Mouse (Mus musculus): Measurements from ENCODE around the gene Esr2. TPM values are rescaled to one million over a fixed set of nuclear protein-coding genes. Genes with fewer than 3 reads are reported as not detected.

Gene Esr2
- polyA plus RNA-seq, 1 experiment from 2014 or later: 0.27 TPM

- WGBS: 10% methylated on average over 13 of the region's 13 CpGs
- H3K9me3 ChIP-seq: no peaks in the 10 kb centered on the region
Observed at GRCm38 (mm10) chr12:76073066-76073826, 103.8 kb downstream of the Esr2 start.

GRCm38 (mm10) chr12:76071935-76072849 is 104.9 kb downstream of the Esr2 start:
- ATAC-seq (ENCODE audit: low read depth): no peak
- no peaks in the 10 kb centered on the region for H3K9me3 ChIP-seq
- 0 out of 2 replicates have a peak overlapping the region, but pooled peaks have one; percentile 42 for H3K27ac ChIP-seq (replicated peaks)
- peak overlapping the region; percentile 33 for H3K4me2 ChIP-seq
- no peaks in the 10 kb centered on the region for H3K27me3 ChIP-seq
- 10% methylated on average over 19 of the region's 19 CpGs for WGBS
- peak overlapping the region; percentile 8; the same call in 1 of the 2 replicates for H3K4me3 ChIP-seq
- H3K4me1 ChIP-seq (replicated peaks): peaks cover 17% of the 10 kb centered on the region
- peaks cover 20% of the 10 kb centered on the region for H3K36me3 ChIP-seq
- H3K9ac ChIP-seq: no peak overlapping the region

More at GRCm38 (mm10) chr12:76073066-76073826, 103.8 kb downstream of the Esr2 start:
- H3K36me3 ChIP-seq: peaks cover 14% of the 10 kb centered on the region
- peaks cover 17% of the 10 kb centered on the region for H3K4me1 ChIP-seq (replicated peaks)
- H3K27ac ChIP-seq (replicated peaks): no peak overlapping the region
- no peak overlapping the region for H3K4me3 ChIP-seq
- ATAC-seq (ENCODE audit: low read depth): no peak
- no peaks in the 10 kb centered on the region for H3K27me3 ChIP-seq
- H3K4me2 ChIP-seq: peak overlapping the region; percentile 24
- no peak overlapping the region for H3K9ac ChIP-seq

Other genes starting within 250 kb of the Esr2 start
- gene Tex21, start 69.5 kb upstream of the Esr2 start, polyA plus RNA-seq (2015; fragmentation: Nextera tagmentation; extraction: Ambion mirVana): not detected in 2 replicates
- 23.1 and 25.5 TPM in 2 replicates for gene Mthfd1, start 78.0 kb upstream of the Esr2 start, polyA plus RNA-seq (2015; fragmentation: Nextera tagmentation; extraction: Ambion mirVana)
- 7.4 and 7.6 TPM in 2 replicates for gene Akap5, start 147.6 kb upstream of the Esr2 start, polyA plus RNA-seq (2015; fragmentation: Nextera tagmentation; extraction: Ambion mirVana)
- 15.6 and 18.2 TPM in 2 replicates for gene Zbtb25, start 192.3 kb upstream of the Esr2 start, polyA plus RNA-seq (2015; fragmentation: Nextera tagmentation; extraction: Ambion mirVana)
- 4.7 and 5.1 TPM in 2 replicates for gene Zbtb1, start 193.0 kb upstream of the Esr2 start, polyA plus RNA-seq (2015; fragmentation: Nextera tagmentation; extraction: Ambion mirVana)
- 4.6 and 6.1 TPM in 2 replicates for gene Hspa2, start 226.9 kb upstream of the Esr2 start, polyA plus RNA-seq (2015; fragmentation: Nextera tagmentation; extraction: Ambion mirVana)
- gene Ppp1r36, start 240.3 kb upstream of the Esr2 start, polyA plus RNA-seq (2015; fragmentation: Nextera tagmentation; extraction: Ambion mirVana): 0.17 and 1.2 TPM in 2 replicates